Mouse (Mus musculus) cerebellum, adult 2 months (tissue): ENCODE measurements around the gene Dlgap1.

Experiments
- CTCF ChIP-seq: fragments of 200-500 bp; IDR thresholded peaks from 2 replicates; pipeline ENCODE4 v1.5.1; 2011; ENCODE audit warnings: low read depth, mild to moderate bottlenecking, control low read depth, low read length, moderate library complexity, borderline replicate concordance; ENCODE audit not compliant: insufficient read depth
- POLR2A ChIP-seq: fragments of 200-500 bp; IDR thresholded peaks from 2 replicates; pipeline ENCODE4 v1.6.1; 2011; ENCODE audit warnings: low read length, control low read depth, borderline replicate concordance; ENCODE audit not compliant: insufficient read depth

DNA sequence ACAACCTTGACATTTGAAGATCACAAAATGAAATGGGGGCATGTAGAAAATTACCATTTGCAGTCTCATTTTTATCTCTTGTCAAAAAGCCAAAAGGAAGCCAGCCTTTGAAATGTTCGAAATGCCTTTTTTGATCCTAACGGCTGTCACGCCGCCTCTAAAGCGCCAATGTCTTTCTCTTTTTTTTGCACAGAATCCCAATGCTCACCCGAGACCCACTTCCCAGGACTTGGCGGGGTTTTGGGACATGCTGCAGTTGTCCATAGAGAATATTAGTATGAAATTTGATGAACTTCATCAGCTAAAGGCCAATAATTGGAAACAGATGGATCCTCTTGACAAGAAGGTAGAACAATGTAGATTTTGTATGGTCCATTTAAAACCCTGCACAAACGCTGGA, 846.1 kb downstream of the Dlgap1 start:
- TF ChIP-seq CTCF (no peak), POLR2A (no peak)
